In genomic region chr19:11368310-11368709, GRCm38 (mm10) we compare ENCODE assay signal across 29 mouse cellular contexts. TPM values are rescaled to one million over a fixed set of nuclear protein-coding genes. Genes with fewer than 3 reads are reported as not detected.
A peak's percentile ranks its signal among the peaks of the same experiment; 100 is the strongest.
DNase-seq lines count a peak whose midpoint lies in the region; ATAC-seq lines count a peak whose summit lies in the region.
"Had no signal": no experiment of that assay in that cellular context is flagged by ENCODE, and none has a peak within 500 bp of the region (broad histone marks: within the 10 kb centered on the region; RNA-seq: fewer than 3 reads in every experiment).

No protein-coding gene starts in this region.

- intact Hi-C loops in heart, postnatal 36 days (cut with DNase I) = no loop called here

- peak; percentile 37 for ATAC-seq in granulocyte monocyte progenitor cell, adult 5-6 weeks (replicated peaks; ENCODE audit: poor library complexity, severe bottlenecking)
- no peak for ATAC-seq in CD4-positive, CD25-positive, alpha-beta regulatory T cell, adult 4 months
- ATAC-seq in frontal cortex, adult (ENCODE audit: low TSS enrichment) = no peak
- ATAC-seq: forebrain, embryonic 13.5 days; forebrain, embryonic 16.5 days; hindbrain, postnatal 0 days; inflammation-experienced regulatory T-cells, adult 6 months; intestine, embryonic 16.5 days had no signal

- no peaks in the 10 kb centered on the region for H3K27me3 ChIP-seq in splenic B cell, adult 2 months (ENCODE audit: control insufficient read depth, insufficient read depth, low read length, poor library complexity, severe bottlenecking)
- H3K27me3 ChIP-seq: forebrain, embryonic 13.5 days had no signal

- H3K36me3 ChIP-seq in splenic B cell, adult 2 months (ENCODE audit: control insufficient read depth, insufficient read depth, low read length, poor library complexity, severe bottlenecking) = no peaks in the 10 kb centered on the region
- H3K36me3 ChIP-seq: forebrain, embryonic 10.5 days had no signal

- peak; percentile 33 for DNase-seq in heart, adult 8-10 months (ENCODE audit: low spot score)
- DNase-seq in heart, postnatal 36 days = no peak
- DNase-seq in splenic B cell, adult 2 months (ENCODE audit: low read depth, low spot score) = peak; percentile 31
- DNase-seq: adrenal gland, adult 2 months; adrenal gland, postnatal 14 days; B cell, adult 2 months; cerebellum, adult 18-20 months; cerebellum, adult 9-11 months; cerebellum, postnatal 36 days; gastrocnemius, adult 2 months; gastrocnemius, postnatal 14 days; heart, adult 2 months; heart, postnatal 4 days; kidney, adult 18-20 months had no signal

RNA-seq across cellular contexts. Expression of gene Ms4a4a, which starts 7.0 kb away (rescaled TPM):
- 1 to 10 TPM; 1.5 to 5.5 (median 2.8) TPM for total RNA-seq in heart, adult 8-10 months (2022)
- total RNA-seq in heart, postnatal 36 days (2021) = 10 to 100 TPM in 1 of 2 experiments, 1 to 10 TPM in 1; 5.2 to 14.5 TPM
- not detected in 2 replicates for total RNA-seq in granulocyte monocyte progenitor cell, adult 5-6 weeks (2014; fragmentation: Nextera tagmentation)
- total RNA-seq in granulocyte monocyte progenitor cell, adult 5-6 weeks (2017) = not detected in 2 replicates
- polyA plus RNA-seq in CD4-positive, CD25-positive, alpha-beta regulatory T cell, adult 4 months (2017; shearing (Covaris generic)) = 1 to 10 TPM in 1 of 2 experiments, under 1 TPM in 1; 0.84 to 1.8 TPM
- total RNA-seq: MEL had no signal

RNA-seq across cellular contexts. Expression of gene Ms4a7, which starts 32.4 kb away (rescaled TPM):
- total RNA-seq in heart, adult 8-10 months (2022) = 1 to 10 TPM in 2 of 4 experiments, under 1 TPM in 2; 0.59 to 1.9 (median 1.2) TPM
- total RNA-seq in heart, postnatal 36 days (2021) = 1 to 10 TPM; 1.1 to 1.8 TPM
- total RNA-seq in granulocyte monocyte progenitor cell, adult 5-6 weeks (2014; fragmentation: Nextera tagmentation) = not detected in 2 replicates
- not detected in 2 replicates for total RNA-seq in granulocyte monocyte progenitor cell, adult 5-6 weeks (2017)
- polyA plus RNA-seq in CD4-positive, CD25-positive, alpha-beta regulatory T cell, adult 4 months (2017; shearing (Covaris generic)) = not detected
- total RNA-seq: MEL had no signal
- polyA plus RNA-seq: forebrain, embryonic 10.5 days had no signal

RNA-seq across cellular contexts. Expression of gene Ms4a4c, which starts 36.3 kb away (rescaled TPM):
- total RNA-seq in heart, adult 8-10 months (2022) = under 1 TPM in 1 of 4 experiments, not detected in 3; 0.34 TPM
- total RNA-seq in heart, postnatal 36 days (2021) = 1 to 10 TPM in 1 of 2 experiments, not detected in 1; 1.8 TPM
- total RNA-seq in granulocyte monocyte progenitor cell, adult 5-6 weeks (2014; fragmentation: Nextera tagmentation) = 11.5 and 20.2 TPM in 2 replicates
- 13.5 and 19.6 TPM in 2 replicates for total RNA-seq in granulocyte monocyte progenitor cell, adult 5-6 weeks (2017)
- polyA plus RNA-seq in CD4-positive, CD25-positive, alpha-beta regulatory T cell, adult 4 months (2017; shearing (Covaris generic)) = 10 to 100 TPM; 61.4 to 84.8 TPM
- total RNA-seq: adrenal gland, postnatal 4 days; gastrocnemius, adult 2 months; gastrocnemius, postnatal 14 days; gastrocnemius, postnatal 4 days; heart, postnatal 4 days; hindbrain, postnatal 0 days; MEL had no signal
- polyA plus RNA-seq: embryonic facial prominence, embryonic 11.5 days; forebrain, embryonic 10.5 days; forebrain, embryonic 13.5 days; forebrain, embryonic 16.5 days; heart, embryonic 11.5 days; hindbrain, embryonic 11.5 days had no signal

RNA-seq across cellular contexts. Expression of gene Ms4a14, which starts 54.1 kb away (rescaled TPM):
- under 1 TPM in 3 of 4 experiments, not detected in 1; 0.12 to 0.20 (median 0.13) TPM for total RNA-seq in heart, adult 8-10 months (2022)
- total RNA-seq in heart, postnatal 36 days (2021) = under 1 TPM in 1 of 2 experiments, not detected in 1; 0.05 TPM
- total RNA-seq in granulocyte monocyte progenitor cell, adult 5-6 weeks (2014; fragmentation: Nextera tagmentation) = not detected in 2 replicates
- total RNA-seq in granulocyte monocyte progenitor cell, adult 5-6 weeks (2017) = not detected in 2 replicates
- not detected for polyA plus RNA-seq in CD4-positive, CD25-positive, alpha-beta regulatory T cell, adult 4 months (2017; shearing (Covaris generic))
- total RNA-seq: adrenal gland, postnatal 14 days; gastrocnemius, adult 2 months; heart, adult 2 months; heart, postnatal 4 days; hindbrain, postnatal 0 days; MEL had no signal
- polyA plus RNA-seq: forebrain, embryonic 10.5 days; forebrain, embryonic 13.5 days; forebrain, embryonic 16.5 days; heart, embryonic 11.5 days; hindbrain, postnatal 0 days; inflammation-experienced regulatory T-cells, adult 6 months had no signal

Comparison
In these comparisons a context has a peak if more than half of its experiments do, and no peak if none do; other contexts are left out.
1. DNase-seq: peak in heart, adult 8-10 months (single experiment) and splenic B cell, adult 2 months (single experiment); none in heart, postnatal 36 days (0 of 2).
2. RNA of gene Ms4a4c, which starts 36.3 kb away (total RNA-seq): 11.5 to 20.2 TPM in granulocyte monocyte progenitor cell, adult 5-6 weeks; 1.8 TPM in heart, postnatal 36 days and 0.34 TPM in heart, adult 8-10 months; every median in the first group is over 4 times any median in the second.